Mouse (Mus musculus): ENCODE measurements at regions not wholly inside any gene's neighbourhood (a gene's known extent, or its start where the extent isn't known, plus 50 kb on each side); places are given as distances from the start of the nearest gene placed in this dataset.

GRCm38 (mm10) chr1:189119941-189120735 is 112.5 kb upstream of the Kctd3 start:
- TF ChIP-seq EP300 (IDR thresholded peaks at IDR 0.05; ENCODE audit: low read depth), result no peak
- no peak for TF ChIP-seq CTCF (IDR thresholded peaks at IDR 0.05; ENCODE audit: low read depth)
